Mouse (Mus musculus) heart, adult 2 months (tissue): ENCODE measurements around the gene Ehd2. TPM values are rescaled to one million over a fixed set of nuclear protein-coding genes. Genes with fewer than 3 reads are reported as not detected.

Experiments
- DNase-seq, 2 experiments: peaks; one replicate each; pipeline ENCODE4 v3.0.0; 2021
- H3K27ac ChIP-seq: fragments of 200-600 bp; 2 replicates; pipeline ENCODE4 v1.8.1; 2022
- H3K27me3 ChIP-seq: fragments of 200-500 bp; 2 replicates; pipeline ENCODE4 v1.6.1; 2012; ENCODE audit warnings: mild to moderate bottlenecking, low read length, inconsistent platforms, mixed read lengths; ENCODE audit not compliant: control insufficient read depth, insufficient read depth
- H3K36me3 ChIP-seq: fragments of 200-500 bp; 2 replicates; pipeline ENCODE4 v1.6.1; 2012; ENCODE audit warnings: low read length, inconsistent platforms; ENCODE audit not compliant: control insufficient read depth, insufficient read depth
- H3K4me1 ChIP-seq: fragments of 200-500 bp; 2 replicates; pipeline ENCODE4 v1.6.1; 2011; ENCODE audit warnings: low read length; ENCODE audit not compliant: control insufficient read depth, insufficient read depth
- H3K4me3 ChIP-seq: fragments of 200-600 bp; 2 replicates; pipeline ENCODE4 v1.8.1; 2022
- H3K79me2 ChIP-seq: fragments of 200-500 bp; replicated peaks from 2 replicates; pipeline ENCODE4 v1.6.1; 2012; ENCODE audit warnings: mild to moderate bottlenecking, inconsistent platforms, low read length, moderate library complexity, mixed read lengths; ENCODE audit not compliant: control insufficient read depth, insufficient read depth
- H3K9ac ChIP-seq: fragments of 200-500 bp; 2 replicates; pipeline ENCODE4 v1.6.1; 2012; ENCODE audit warnings: low read depth, mild to moderate bottlenecking, control low read depth, inconsistent platforms, low read length, mixed read lengths
- CTCF ChIP-seq: fragments of 200-600 bp; IDR thresholded peaks from 2 replicates; pipeline ENCODE4 v1.8.1; 2022; ENCODE audit warnings: antibody characterized with exemption, mild to moderate bottlenecking, moderate library complexity
- EP300 ChIP-seq: fragments of 200-500 bp; IDR thresholded peaks from 2 replicates; pipeline ENCODE4 v1.6.1; 2011; ENCODE audit warnings: low read depth, low read length, control low read depth; ENCODE audit not compliant: insufficient read depth
- POLR2A ChIP-seq: fragments of 200-500 bp; IDR thresholded peaks from 2 replicates; pipeline ENCODE4 v1.6.1; 2011; ENCODE audit warnings: mild to moderate bottlenecking, low read depth, low read length, control low read depth; ENCODE audit not compliant: insufficient read depth
- WGBS: fragments of 180-500 bp; shearing (Covaris S2); methylation state at CpG from one replicate; pipeline ENCODE4 v1.1.7; 2018; 5-methylcytosine and 5-hydroxymethylcytosine counted together
- intact Hi-C: fragments of 180-260 bp; cut with DNase I; formaldehyde crosslinking; loops from one replicate; pipeline ENCODE4 v1.15.1; 2025
- polyA plus RNA-seq: library from polyadenylated mRNA; depleted of rRNA; stranded (reverse); fragments of >200 nt; gene quantifications from 2 replicates; pipeline ENCODE4 v1.2.3, GENCODE M21; 2012
- total RNA-seq, 2 experiments: library from RNA; stranded (reverse); gene quantifications; 2 replicates each; pipeline ENCODE4 v1.2.3; 2021

The Ehd2 gene
- total and polyA plus RNA-seq, 3 experiments: 76.8 to 91.3 (median 81.9) TPM

GRCm38 (mm10) chr7:15938621-15939020, 28.7 kb downstream of the Ehd2 start:
- no peaks in the 10 kb centered on the region; the same call in 1 of the 2 replicates for H3K79me2 ChIP-seq
- intact Hi-C loops: no loop called here
- H3K36me3 ChIP-seq: peaks cover 2% of the 10 kb centered on the region; the same call in 1 of the 2 replicates
- no peak overlapping the region for H3K4me3 ChIP-seq
- no peak overlapping the region for H3K9ac ChIP-seq
- H3K27me3 ChIP-seq: no peaks in the 10 kb centered on the region
- DNase-seq: no peak
- 88% methylated on average over 3 of the region's 3 CpGs for WGBS
- TF ChIP-seq POLR2A: no peak
- TF ChIP-seq CTCF: no peak
- TF ChIP-seq EP300: no peak
- no peak overlapping the region for H3K27ac ChIP-seq
- H3K4me1 ChIP-seq: peaks cover 4% of the 10 kb centered on the region

- Histone ChIP-seq H3K4me3 (no peak overlapping the region), H3K27ac (no peak overlapping the region), H3K36me3 (peaks cover 6% of the 10 kb centered on the region; the same call in 1 of the 2 replicates), H3K9ac (no peak overlapping the region), H3K27me3 (no peaks in the 10 kb centered on the region), H3K79me2 (no peaks in the 10 kb centered on the region), H3K4me1 (peaks cover 5% of the 10 kb centered on the region)
- intact Hi-C loops: loop anchor here (1.0 kb wide), 1 partner anchor 8 kb away; no protein-coding TSS in a partner anchor
- TF ChIP-seq EP300: no peak
- no peak for TF ChIP-seq CTCF
- TF ChIP-seq POLR2A: no peak
- no peak for DNase-seq
- WGBS: 85% methylated on average over 5 of the region's 5 CpGs
Observed at GRCm38 (mm10) chr7:15937491-15937890, 29.9 kb downstream of the Ehd2 start.

GRCm38 (mm10) chr7:15933437-15934359, 33.7 kb downstream of the Ehd2 start:
- intact Hi-C loops: loop anchor here (1.0 kb wide), 2 partner anchors 22 to 29 kb away; no protein-coding TSS in a partner anchor
- DNase-seq: peak; percentile 63 to 81
- no peaks in the 10 kb centered on the region for H3K79me2 ChIP-seq
- WGBS: 37% methylated on average over 16 of the region's 16 CpGs
- peak overlapping the region; percentile 88 for H3K27ac ChIP-seq
- H3K4me1 ChIP-seq: peaks cover 15% of the 10 kb centered on the region
- H3K36me3 ChIP-seq: peaks cover 12% of the 10 kb centered on the region
- peak; percentile 93 for TF ChIP-seq EP300
- peak; percentile 14; the same call in 1 of the 2 replicates for TF ChIP-seq POLR2A
- no peak for TF ChIP-seq CTCF
- no peak overlapping the region for H3K4me3 ChIP-seq
- no peaks in the 10 kb centered on the region for H3K27me3 ChIP-seq
- H3K9ac ChIP-seq: 0 out of 2 replicates have a peak overlapping the region, but pooled peaks have one; percentile 2

- H3K4me3 ChIP-seq: no peak overlapping the region
- H3K36me3 ChIP-seq: peaks cover 12% of the 10 kb centered on the region
- no peak for DNase-seq
- 14% methylated on average over 3 of the region's 3 CpGs for WGBS
- intact Hi-C loops: no loop called here
- no peaks in the 10 kb centered on the region for H3K27me3 ChIP-seq
- H3K9ac ChIP-seq: peak overlapping the region; percentile 64
- peaks cover 15% of the 10 kb centered on the region for H3K4me1 ChIP-seq
- H3K27ac ChIP-seq: peak overlapping the region; percentile 88
- TF ChIP-seq EP300: no peak
- no peak for TF ChIP-seq POLR2A
- no peaks in the 10 kb centered on the region for H3K79me2 ChIP-seq
Observed at GRCm38 (mm10) chr7:15931635-15932034, 35.7 kb downstream of the Ehd2 start.

- peaks cover 12% of the 10 kb centered on the region for H3K36me3 ChIP-seq
- no peak overlapping the region for H3K9ac ChIP-seq
- intact Hi-C loops: loop anchor here (1.0 kb wide), 1 partner anchor 37 kb away; the partner anchor contains the start of gene Ehd2
- peak; percentile 56 for TF ChIP-seq CTCF
- no peak for TF ChIP-seq POLR2A
- H3K27ac ChIP-seq: peak overlapping the region; percentile 18; the same call in 1 of the 2 replicates
- peaks cover 15% of the 10 kb centered on the region for H3K4me1 ChIP-seq
- no peaks in the 10 kb centered on the region for H3K79me2 ChIP-seq
- H3K4me3 ChIP-seq: no peak overlapping the region
- WGBS: 69% methylated on average over 2 of the region's 2 CpGs
- H3K27me3 ChIP-seq: no peaks in the 10 kb centered on the region
- no peak for DNase-seq
Observed at GRCm38 (mm10) chr7:15930543-15930942, 36.8 kb downstream of the Ehd2 start.
